Mouse (Mus musculus) erythroblast, embryonic 14.5 days (primary cell): Measurements from ENCODE around the gene Pitpnm1.

Source experiments
- GATA1 ChIP-seq: IDR thresholded peaks from 2 replicates; pipeline ENCODE4 v1.6.1; 2012; ENCODE audit warnings: low read length, inconsistent platforms, mixed read lengths
- TAL1 ChIP-seq: IDR thresholded peaks from 3 replicates; pipeline ENCODE4 v1.6.1; 2012; ENCODE audit warnings: low read length, inconsistent platforms, mixed read lengths

- TF ChIP-seq TAL1 (no peak), GATA1 (no peak)
These were observed 14.0 kb downstream of the Pitpnm1 start for GRCm38 (mm10) chr19:4113806-4114230.
